Mouse (Mus musculus): ENCODE results near the gene Alkbh4.
"Not testable (repeated sequence)": the region's sequence is repeated elsewhere in the genome, so short reads cannot be mapped to it uniquely, and the experiment has no call there.

Alkbh4 gene

GRCm38 (mm10) chr5:136135571-136136291 lies at the start of gene Alkbh4, which contains the start of gene Lrwd1:
TSS of gene Alkbh4 (plus strand) at chr5:136136146.
TSS of gene Lrwd1 (minus strand) at chr5:136136074.
- DNase-seq (ENCODE audit: low spot score in 2 of 2) = peak; percentile 92 to 99

- no peak for DNase-seq (ENCODE audit: low spot score in 2 of 2)
These were observed 49.7 kb upstream of the Alkbh4 start for GRCm38 (mm10) chr5:136086290-136086689.

- DNase-seq (ENCODE audit: low spot score in 2 of 2) = no peak
These were observed 46.9 kb upstream of the Alkbh4 start for GRCm38 (mm10) chr5:136088821-136089575.

GRCm38 (mm10) chr5:136091927-136092326 lies 44.0 kb upstream of the Alkbh4 start:
- DNase-seq (ENCODE audit: low spot score in 2 of 2) = no peak

DNA sequence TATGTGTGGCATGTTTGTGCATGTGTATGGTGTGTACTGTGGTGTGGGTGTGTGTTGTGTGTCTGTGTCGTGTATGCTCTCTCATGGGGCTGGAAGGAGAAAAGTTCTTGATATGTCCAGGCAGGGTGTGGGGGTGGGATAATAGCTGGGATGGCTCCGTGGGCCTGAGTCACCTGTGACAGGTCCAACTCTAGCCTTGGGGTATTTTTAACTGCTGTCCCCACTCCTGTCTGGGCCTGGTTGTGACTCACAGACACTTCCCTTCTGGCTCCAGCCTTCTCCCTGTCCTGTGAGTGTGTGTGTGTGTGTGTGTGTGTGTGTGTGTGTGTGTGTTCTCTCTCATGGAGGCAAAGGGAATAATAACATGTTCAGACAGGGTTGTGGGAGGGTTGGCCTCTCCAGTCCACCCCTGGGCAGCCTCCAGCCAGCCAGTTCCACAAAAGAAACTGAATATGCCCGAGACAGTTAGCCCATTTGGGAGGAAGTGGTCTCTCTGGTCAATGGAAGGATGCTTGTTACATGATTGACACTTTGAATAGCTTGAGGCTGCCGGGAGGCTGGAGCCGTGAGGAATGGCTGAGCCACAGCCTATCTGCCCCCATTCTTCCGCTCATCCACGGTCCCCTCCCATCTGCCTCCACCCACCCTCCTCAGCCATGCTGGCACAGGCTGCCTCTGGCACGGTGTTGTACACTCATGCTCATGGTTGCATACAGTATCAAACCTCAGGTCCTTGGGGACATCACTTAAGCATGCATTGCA lies 41.5 kb upstream of the Alkbh4 start:
- no peak for DNase-seq (ENCODE audit: low spot score in 2 of 2)

DNA sequence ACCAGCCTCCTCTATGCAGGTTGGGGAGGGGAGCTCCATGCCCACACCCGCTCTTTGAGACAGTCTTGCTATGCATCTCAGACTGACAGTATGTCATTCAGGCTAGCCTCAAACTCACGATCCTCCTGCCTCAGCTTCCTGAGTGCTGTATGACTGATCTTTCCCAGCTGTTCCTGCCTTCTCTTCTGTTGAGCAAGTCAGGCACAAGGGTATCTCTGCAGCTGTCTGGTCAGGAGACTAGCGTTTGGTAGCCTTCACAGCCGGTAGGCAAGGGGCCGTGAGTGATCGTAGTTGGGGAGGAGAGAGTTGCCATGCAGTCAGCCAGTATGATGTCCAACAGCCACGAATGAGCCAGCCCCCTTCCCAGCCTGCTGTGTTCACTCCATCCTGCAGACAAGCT lies 40.9 kb upstream of the Alkbh4 start:
- DNase-seq (ENCODE audit: low spot score in 2 of 2) = no peak

DNA sequence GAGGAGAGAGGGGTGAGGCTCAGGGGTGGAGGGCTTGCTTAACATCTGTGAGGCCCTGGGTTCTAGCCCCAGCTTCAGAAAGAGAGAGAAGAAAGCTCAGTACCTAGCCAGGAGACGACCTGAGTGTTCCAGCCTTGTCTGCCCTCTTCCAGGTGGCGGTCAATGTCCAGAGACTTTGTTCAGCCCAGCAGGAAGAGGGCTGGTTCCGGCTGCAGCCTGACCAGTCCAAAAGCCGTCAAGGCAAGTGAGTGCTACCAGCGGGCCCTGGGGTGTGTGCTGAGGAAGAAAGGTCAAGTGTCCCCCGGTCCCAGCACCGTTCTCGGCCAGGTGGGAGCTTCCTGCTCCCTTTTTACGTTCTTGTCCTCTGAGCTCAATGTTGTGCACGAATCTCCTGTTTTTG lies 37.4 kb upstream of the Alkbh4 start:
- DNase-seq (ENCODE audit: low spot score in 2 of 2) = no peak

GRCm38 (mm10) chr5:136102099-136102820 lies 33.7 kb upstream of the Alkbh4 start:
- DNase-seq (ENCODE audit: low spot score in 2 of 2) = peak; percentile 40 to 76

- DNase-seq (ENCODE audit: low spot score in 2 of 2) = peak in 1 of 2 experiments; percentile 75
These were observed 31.4 kb upstream of the Alkbh4 start for GRCm38 (mm10) chr5:136104511-136104910.

GRCm38 (mm10) chr5:136108486-136108885 lies 27.5 kb upstream of the Alkbh4 start:
- no peak for DNase-seq (ENCODE audit: low spot score in 2 of 2)

DNA sequence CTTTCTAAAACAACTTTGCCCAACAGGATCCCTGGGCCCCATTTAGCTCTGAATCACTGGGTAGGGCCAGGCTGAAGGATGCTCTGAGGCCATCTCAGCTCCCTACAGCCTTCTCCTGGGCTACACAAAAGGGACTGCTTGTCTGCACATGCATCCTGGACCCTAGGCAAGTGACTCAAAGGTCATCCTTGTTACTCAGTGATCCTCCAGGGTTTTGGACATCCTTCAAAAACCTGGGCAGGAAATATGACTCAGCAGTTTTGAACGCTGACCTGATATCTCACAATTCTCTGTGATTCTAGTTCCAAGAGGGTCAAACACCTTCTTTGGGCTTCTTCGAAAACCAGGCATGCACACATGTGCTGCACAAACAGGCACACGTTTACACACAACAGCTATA lies 26.9 kb upstream of the Alkbh4 start:
- no peak for DNase-seq (ENCODE audit: low spot score in 2 of 2)

DNA sequence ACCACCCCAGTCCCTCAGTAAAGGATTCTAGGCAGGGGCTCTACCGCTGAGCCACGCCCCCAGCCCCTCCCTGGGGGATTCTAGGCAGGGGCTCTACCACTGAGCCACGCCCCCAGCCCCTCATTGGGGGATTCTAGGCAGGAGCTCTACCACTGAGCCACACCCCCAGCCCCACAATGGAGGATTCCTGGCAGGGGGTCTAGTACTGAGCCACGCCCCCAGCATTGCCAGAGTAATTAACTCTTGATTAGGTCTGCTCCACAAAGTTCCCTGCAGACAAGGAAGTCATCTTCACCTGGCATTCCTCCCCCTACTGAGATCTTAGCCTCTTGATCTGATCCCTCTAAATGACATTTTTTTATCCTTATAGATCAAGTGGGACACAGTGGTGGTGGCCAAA lies 22.4 kb upstream of the Alkbh4 start:
- not testable (repeated sequence) for DNase-seq (ENCODE audit: low spot score in 2 of 2)

DNA sequence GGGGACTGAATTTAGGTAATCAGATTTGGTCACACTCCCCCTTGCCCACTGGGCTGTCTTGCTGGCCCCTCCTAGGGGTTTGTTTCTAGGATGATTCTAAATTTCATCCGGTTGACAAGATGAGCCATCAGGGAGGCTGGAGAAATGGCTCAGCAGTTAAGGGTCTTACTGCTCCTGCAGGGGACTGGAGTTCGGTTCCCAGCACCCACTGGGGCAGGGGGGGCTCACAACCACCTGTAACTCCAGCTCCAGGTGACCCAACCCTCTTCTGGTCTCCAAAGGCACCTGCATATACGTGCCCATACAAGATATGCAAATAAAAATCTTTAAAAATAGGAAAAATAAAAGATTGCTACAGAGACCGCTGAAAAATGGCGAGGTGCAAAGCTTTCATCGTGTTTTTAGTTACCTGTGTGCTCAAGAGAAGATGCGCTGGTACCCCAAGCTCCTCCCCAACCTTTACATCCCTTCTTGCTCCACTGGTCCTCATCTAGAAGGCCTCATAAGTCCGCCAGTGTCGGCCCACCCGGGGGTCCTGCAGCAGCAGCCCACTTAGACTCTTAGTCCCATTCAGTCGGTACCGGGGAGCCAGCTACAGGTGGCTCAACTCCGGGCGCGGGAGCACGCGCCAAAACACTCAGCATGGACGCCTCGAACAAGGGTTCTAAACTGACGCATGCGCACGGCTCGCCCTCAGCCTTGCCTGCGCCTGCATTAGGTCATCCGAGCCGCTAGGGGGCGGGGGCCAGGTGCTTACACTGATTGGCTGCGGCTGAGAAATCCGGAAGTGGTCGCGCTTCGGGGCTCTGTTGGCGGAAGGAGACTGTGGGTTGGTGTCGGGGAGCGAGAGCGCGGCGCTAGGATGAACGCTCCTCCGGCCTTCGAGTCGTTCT lies 19.8 kb upstream of the Alkbh4 start, which contains the start of gene Polr2j:
Polr2j (plus strand) TSS at position 741 of the 893 bp plus-strand sequence.
- DNase-seq (ENCODE audit: low spot score in 2 of 2) = peak; percentile 98

DNA sequence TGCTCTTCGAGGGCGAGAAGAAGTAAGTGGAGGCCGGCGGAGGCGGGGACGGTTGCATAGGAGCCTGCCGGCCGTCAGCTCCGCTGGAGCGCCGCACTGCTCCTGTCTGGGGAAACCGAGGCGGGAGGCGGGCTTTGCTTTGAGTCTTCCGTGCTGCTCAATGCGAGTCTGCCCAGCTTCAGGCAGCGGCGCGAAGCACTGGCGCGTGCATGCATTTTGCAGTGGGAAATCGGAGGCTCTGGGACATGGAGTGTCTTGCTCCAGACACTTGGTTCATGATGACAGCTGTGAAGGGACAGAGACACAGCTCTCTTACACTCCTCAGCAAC lies 19.2 kb upstream of the Alkbh4 start:
- DNase-seq (ENCODE audit: low spot score in 2 of 2) = no peak

DNA sequence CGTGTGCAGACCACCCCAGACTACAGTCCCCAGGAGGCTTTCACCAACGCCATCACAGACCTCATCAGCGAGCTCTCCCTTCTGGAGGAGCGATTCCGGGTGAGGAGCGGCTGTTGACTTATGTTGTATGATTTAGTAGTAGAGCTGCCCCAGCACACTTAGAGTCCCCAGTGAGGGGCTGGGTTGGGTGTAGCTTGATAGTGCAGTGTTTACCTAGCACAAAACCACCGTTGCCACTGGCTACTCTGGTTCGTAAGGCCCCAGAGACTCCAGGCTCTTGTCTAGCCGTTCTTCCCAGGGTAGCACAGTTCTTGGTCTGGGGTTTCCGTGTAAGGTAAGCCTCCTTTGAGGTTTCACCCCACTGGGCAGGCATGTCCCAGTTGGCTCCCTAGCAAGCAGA lies 13.8 kb upstream of the Alkbh4 start:
- no peak for DNase-seq (ENCODE audit: low spot score in 2 of 2)

DNA sequence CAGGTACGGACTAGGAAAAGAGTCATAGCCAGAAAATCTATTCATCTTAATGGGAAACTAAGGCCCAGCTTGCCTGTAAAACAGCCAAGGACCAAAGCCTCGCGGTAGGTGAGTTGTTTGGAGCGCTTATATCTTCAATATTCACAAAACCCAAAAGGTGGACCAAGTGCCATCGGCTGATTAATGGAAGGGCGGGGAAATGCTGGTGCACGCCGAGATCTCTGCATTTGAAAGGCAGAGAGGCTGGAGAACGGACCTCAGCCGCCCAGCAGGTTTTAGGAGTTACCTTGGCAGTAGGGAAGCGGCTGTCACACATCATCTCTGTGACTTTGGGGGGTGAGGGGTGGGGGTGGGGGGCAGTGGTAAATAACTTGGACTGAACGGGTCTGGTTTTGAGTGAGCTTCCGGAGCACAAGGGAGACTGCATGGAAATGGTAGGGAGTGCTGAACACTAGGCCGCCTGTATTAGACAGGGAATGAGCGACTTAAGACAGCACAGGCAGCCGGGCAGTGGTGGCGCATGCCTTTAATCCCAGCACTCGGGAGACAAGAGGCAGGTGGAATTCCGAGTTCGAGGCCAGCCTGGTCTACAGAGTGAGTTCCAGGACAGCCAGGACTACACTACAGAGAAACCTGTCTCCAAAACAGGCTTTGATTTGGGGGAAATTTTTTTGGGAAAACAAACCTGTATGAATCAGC lies 495 bp downstream of the Alkbh4 start:
- peak in 1 of 2 experiments; percentile 39 for DNase-seq (ENCODE audit: low spot score in 2 of 2)

GRCm38 (mm10) chr5:136137658-136138274 lies 1.8 kb downstream of the Alkbh4 start:
- DNase-seq (ENCODE audit: low spot score in 2 of 2) = peak; percentile 61 to 86

- no peak for DNase-seq (ENCODE audit: low spot score in 2 of 2)
These were observed 3.4 kb downstream of the Alkbh4 start for GRCm38 (mm10) chr5:136139393-136139792.

DNA sequence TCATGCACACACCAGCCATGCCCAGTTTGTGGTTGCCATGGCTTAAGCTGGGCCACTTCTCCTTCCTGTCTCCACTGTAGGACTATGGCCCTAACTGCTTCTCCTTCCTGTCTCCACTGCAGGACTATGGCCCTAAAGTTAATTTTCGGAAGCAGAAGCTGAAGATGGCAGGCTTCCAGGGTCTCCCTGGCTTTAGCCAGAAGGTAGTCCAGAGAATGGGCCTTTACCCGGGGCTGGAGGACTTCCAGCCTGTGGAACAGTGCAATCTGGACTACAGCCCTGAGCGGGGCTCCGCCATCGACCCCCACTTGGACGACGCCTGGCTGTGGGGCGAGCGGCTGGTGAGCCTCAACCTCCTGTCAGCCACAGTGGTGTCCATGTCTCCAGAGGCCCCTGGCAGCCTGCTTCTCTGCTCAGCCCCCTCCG lies 4.1 kb downstream of the Alkbh4 start:
- DNase-seq (ENCODE audit: low spot score in 2 of 2) = no peak

GRCm38 (mm10) chr5:136142746-136143145 lies 6.8 kb downstream of the Alkbh4 start:
- DNase-seq (ENCODE audit: low spot score in 2 of 2) = peak in 1 of 2 experiments; percentile 46
